Comparison of ENCODE assay signal across 20 mouse cellular contexts in genomic region chr15:101454774-101455173, GRCm38 (mm10). TPM values are rescaled to one million over a fixed set of nuclear protein-coding genes. Genes with fewer than 3 reads are reported as not detected.
"Had no signal": no experiment of that assay in that cellular context is flagged by ENCODE, and none has a peak within 500 bp of the region (broad histone marks: within the 10 kb centered on the region; RNA-seq: fewer than 3 reads in every experiment).

No protein-coding gene starts in this region.

- H3K27ac ChIP-seq: kidney, embryonic 15.5 days; limb, embryonic 12.5 days; limb, embryonic 15.5 days; liver, embryonic 14.5 days; lung, embryonic 15.5 days; macrophage; midbrain, embryonic 12.5 days; midbrain, embryonic 15.5 days; neural tube, embryonic 13.5 days; stomach, embryonic 15.5 days had no signal

- DNase-seq: left cerebral cortex, postnatal 4 days; liver, postnatal 0 days; retina, postnatal 1 day; right cerebral cortex, postnatal 25 days; spleen, adult 18-20 months; thymus, adult 18-20 months; thymus, postnatal 36 days had no signal

- H3K9ac ChIP-seq: kidney, embryonic 15.5 days; limb, embryonic 12.5 days; limb, embryonic 15.5 days; liver, embryonic 14.5 days; liver, postnatal 0 days; lung, embryonic 15.5 days; midbrain, embryonic 12.5 days; midbrain, embryonic 15.5 days; neural tube, embryonic 13.5 days; stomach, embryonic 15.5 days had no signal

- H3K36me3 ChIP-seq: kidney, embryonic 15.5 days; limb, embryonic 12.5 days; limb, embryonic 15.5 days; lung, embryonic 15.5 days; midbrain, embryonic 12.5 days; midbrain, embryonic 15.5 days; neural tube, embryonic 13.5 days; stomach, embryonic 15.5 days had no signal

- H3K9me3 ChIP-seq: kidney, embryonic 15.5 days; limb, embryonic 15.5 days; lung, embryonic 15.5 days; midbrain, embryonic 15.5 days; stomach, embryonic 15.5 days had no signal

- H3K27me3 ChIP-seq: kidney, embryonic 15.5 days; lung, embryonic 15.5 days; midbrain, embryonic 12.5 days; midbrain, embryonic 15.5 days; neural tube, embryonic 13.5 days; stomach, embryonic 15.5 days had no signal

- H3K4me3 ChIP-seq: kidney, embryonic 15.5 days; limb, embryonic 12.5 days; limb, embryonic 15.5 days; lung, embryonic 15.5 days; midbrain, embryonic 12.5 days; midbrain, embryonic 15.5 days; neural tube, embryonic 13.5 days; stomach, embryonic 15.5 days had no signal

- H3K4me1 ChIP-seq: limb, embryonic 12.5 days; stomach, embryonic 15.5 days had no signal

- ATAC-seq: liver, postnatal 0 days; midbrain, embryonic 15.5 days had no signal

- H3K4me2 ChIP-seq: kidney, embryonic 15.5 days; limb, embryonic 12.5 days; limb, embryonic 15.5 days; liver, embryonic 11.5 days; lung, embryonic 15.5 days; midbrain, embryonic 12.5 days; midbrain, embryonic 15.5 days; neural tube, embryonic 13.5 days; stomach, embryonic 15.5 days had no signal

RNA-seq across cellular contexts. Expression of gene Krt88, which starts 7.2 kb away (rescaled TPM):
- polyA plus RNA-seq: limb, embryonic 12.5 days; limb, embryonic 15.5 days; liver, embryonic 11.5 days; liver, embryonic 14.5 days; liver, postnatal 0 days; lung, embryonic 15.5 days; macrophage; midbrain, embryonic 12.5 days; midbrain, embryonic 15.5 days; neural tube, embryonic 13.5 days had no signal

RNA-seq across cellular contexts. Expression of gene Krt81, which starts 8.8 kb away (rescaled TPM):
- polyA plus RNA-seq: kidney, embryonic 15.5 days; limb, embryonic 12.5 days; liver, embryonic 11.5 days; liver, embryonic 14.5 days; liver, postnatal 0 days; lung, embryonic 15.5 days; macrophage; midbrain, embryonic 12.5 days; neural tube, embryonic 13.5 days; stomach, embryonic 15.5 days; testis, adult 2 months; urinary bladder, adult 2 months had no signal

RNA-seq across cellular contexts. Expression of gene Krt87, which starts 16.2 kb away (rescaled TPM):
- polyA plus RNA-seq: kidney, embryonic 15.5 days; liver, embryonic 11.5 days; liver, embryonic 14.5 days; liver, postnatal 0 days; macrophage; testis, adult 2 months had no signal

RNA-seq across cellular contexts. Expression of gene Krt86, which starts 18.5 kb away (rescaled TPM):
- polyA plus RNA-seq: kidney, embryonic 15.5 days; limb, embryonic 12.5 days; liver, embryonic 11.5 days; liver, embryonic 14.5 days; liver, postnatal 0 days; lung, embryonic 15.5 days; macrophage; midbrain, embryonic 12.5 days; midbrain, embryonic 15.5 days; stomach, embryonic 15.5 days; urinary bladder, adult 2 months had no signal

RNA-seq across cellular contexts. Expression of gene Krt83, which starts 36.5 kb away (rescaled TPM):
- polyA plus RNA-seq: kidney, embryonic 15.5 days; limb, embryonic 12.5 days; liver, embryonic 11.5 days; lung, embryonic 15.5 days; macrophage; midbrain, embryonic 12.5 days; midbrain, embryonic 15.5 days; neural tube, embryonic 13.5 days; testis, adult 2 months; urinary bladder, adult 2 months had no signal
